Mouse (Mus musculus): ENCODE results near the gene Adora2a.
"Not testable (repeated sequence)": the region's sequence is repeated elsewhere in the genome, so short reads cannot be mapped to it uniquely, and the experiment has no call there.

The Adora2a gene

DNA sequence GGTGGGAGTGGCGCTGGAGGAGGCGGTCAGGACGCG lies at the start of gene Adora2a:
TSS of gene Adora2a (plus strand) at position 6 of the 36 bp plus-strand sequence.
- DNase-seq (ENCODE audit: low read depth, low spot score): no peak

DNA sequence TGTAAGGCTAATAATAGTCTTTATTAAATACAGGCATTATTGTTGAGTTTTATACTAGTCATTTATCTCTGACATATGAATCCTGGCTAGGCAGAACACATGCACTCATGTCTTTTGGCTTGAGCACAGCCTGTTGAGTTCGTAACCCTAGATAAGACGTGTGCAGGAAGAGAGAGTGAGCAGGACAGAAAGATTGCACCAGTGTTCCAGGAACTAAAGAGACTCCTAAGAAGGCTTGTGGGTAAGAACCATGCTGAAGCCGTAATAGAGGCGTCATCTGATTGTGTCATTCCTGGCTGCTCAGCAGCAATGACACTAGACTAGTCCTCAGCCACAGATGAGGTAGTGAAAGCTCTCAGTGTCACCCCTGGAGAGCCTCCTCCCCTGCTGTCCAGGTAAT lies 43.7 kb upstream of the Adora2a start:
- DNase-seq (ENCODE audit: low read depth, low spot score): no peak

DNA sequence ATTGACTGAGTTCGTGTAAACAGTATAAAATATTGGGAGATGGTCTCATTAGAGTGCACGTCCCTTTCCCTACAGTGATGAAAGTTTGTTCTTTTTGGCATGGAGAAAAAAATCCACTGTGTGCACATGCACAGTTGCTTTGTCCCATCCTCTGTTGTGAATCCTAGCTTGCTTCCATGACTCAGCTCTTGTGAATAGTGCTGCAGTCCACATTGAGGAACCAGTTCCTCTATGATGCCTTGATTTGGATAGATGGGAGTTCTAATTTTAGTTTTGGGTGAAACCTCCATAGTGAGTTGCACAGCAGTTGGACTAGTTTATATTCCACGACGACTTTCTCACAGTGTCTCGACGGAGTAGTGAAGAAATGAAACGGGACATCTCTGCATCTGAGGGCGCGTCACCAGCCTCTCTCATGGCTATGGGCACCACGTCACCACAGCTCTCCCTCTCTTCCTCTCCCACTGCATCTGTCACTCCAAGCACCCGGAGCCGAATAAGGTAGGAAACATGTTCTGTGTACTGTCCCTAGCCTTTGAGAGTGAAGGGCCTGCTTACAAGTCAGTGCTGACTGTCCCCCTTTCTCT lies 40.2 kb upstream of the Adora2a start:
- no peak for DNase-seq (ENCODE audit: low read depth, low spot score)

DNA sequence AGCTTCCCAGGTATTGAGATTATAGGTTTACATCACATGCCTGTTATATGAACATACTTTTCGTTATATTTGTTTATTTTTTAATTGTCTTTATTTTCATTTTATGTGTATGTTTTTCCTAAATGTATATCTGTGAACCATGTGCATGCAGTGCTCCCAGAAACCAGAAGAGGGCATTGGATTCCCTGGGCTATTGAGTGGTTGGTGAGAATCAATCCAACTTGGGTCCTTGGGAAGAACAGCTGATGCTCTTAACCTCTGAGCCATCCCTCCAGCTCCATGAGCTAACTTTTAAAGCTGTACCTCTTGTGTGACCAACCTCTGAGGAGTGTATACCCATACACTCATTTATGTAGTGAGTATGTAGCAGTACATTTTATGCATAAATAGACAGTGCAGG lies 39.2 kb upstream of the Adora2a start:
- no peak for DNase-seq (ENCODE audit: low read depth, low spot score)

DNA sequence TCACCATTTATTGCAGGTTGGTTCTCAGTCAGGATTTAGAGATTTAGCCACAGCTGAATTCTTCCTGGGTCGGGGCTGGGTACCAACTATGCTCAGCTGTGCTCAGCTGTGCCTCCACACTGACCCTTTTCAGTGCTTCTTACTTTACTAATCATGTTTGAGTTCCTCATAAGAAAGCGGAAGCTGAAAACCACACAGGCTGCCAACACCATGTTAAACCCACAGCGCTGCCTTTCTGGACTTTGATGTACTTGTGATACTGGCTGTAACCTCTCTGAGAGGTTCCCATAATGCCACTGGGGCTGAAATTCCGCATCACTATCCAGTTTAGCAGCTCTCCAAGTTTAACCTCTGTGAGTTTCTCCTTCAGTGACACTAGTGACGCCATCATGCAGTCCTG lies 34.0 kb upstream of the Adora2a start:
- DNase-seq (ENCODE audit: low read depth, low spot score): no peak

DNA sequence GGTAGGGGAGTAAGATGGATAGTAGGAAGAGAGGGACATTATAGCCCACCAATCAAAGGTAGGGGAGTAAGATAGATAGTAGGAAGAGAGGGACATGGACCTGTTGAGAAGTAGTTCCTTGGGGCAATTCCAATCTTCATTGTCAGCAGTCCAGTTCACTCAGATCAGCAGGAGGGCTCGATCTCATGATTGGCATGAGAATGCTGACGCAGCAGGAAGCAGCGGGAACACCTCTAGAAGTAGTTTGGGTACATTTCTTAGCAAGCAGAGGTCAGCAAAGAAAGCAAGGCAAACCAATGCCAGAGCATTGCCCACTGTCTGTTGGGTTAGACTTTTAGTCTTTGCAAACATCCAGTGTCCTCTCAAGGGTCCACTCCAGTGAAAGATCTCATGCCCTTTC lies 32.9 kb upstream of the Adora2a start:
- DNase-seq (ENCODE audit: low read depth, low spot score): no peak

DNA sequence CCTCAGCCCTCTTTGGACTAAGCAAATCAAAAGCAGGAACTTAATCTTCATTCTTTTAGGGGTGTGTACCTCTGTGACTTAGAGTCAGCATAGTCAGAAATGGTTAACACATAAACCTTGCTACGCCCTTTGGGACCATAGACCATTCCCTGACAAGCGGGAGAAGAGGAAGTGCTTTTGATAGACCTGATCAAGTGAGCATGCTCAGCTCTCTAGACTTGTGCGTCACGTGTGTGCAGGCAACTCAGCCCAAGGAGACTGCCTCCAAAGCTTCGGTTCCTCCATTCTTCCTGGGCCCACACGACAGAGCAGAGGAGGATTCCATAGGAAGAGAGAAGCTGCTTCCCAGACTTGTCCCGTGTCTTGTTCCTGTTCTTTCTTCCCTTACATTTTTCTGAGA lies 28.1 kb upstream of the Adora2a start:
- no peak for DNase-seq (ENCODE audit: low read depth, low spot score)

DNA sequence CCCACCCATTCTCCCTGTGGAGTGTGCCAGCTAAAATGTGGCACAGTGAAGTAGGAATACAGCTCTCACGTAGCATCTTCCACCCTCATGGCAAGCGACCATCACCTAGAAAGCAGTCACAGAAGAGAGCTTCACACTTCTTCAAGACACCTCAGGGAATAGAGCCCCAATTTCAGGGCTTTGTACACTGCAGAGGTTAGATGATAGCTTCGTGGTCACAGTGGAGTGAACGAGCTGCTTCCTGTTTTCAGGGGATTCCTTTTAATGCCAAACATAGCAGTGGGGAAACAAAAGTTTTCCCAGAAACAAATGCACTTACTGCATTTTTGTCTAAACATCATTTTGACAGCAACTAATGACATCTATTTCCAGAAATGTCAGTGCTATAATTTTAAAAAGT lies 27.3 kb upstream of the Adora2a start:
- no peak for DNase-seq (ENCODE audit: low read depth, low spot score)

DNA sequence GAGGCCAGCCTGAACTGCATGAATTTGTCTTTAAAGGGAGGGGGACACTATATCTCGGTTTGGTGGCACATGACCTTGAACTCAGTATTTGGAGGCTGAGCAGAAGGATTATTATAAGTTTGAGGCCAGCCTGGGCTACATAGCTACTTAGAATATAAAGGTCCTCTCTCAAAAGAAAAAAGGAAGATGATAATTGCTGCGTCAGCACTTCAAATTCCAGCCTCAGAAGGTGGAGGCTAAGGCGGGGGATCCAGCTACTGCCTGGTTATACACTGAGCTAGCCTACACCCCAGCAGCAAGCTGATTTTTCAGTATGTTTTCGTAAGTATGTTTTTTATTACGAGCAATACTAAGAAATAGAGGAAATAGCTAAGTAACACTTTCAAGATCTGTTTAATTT lies 26.0 kb upstream of the Adora2a start:
- no peak for DNase-seq (ENCODE audit: low read depth, low spot score)

DNA sequence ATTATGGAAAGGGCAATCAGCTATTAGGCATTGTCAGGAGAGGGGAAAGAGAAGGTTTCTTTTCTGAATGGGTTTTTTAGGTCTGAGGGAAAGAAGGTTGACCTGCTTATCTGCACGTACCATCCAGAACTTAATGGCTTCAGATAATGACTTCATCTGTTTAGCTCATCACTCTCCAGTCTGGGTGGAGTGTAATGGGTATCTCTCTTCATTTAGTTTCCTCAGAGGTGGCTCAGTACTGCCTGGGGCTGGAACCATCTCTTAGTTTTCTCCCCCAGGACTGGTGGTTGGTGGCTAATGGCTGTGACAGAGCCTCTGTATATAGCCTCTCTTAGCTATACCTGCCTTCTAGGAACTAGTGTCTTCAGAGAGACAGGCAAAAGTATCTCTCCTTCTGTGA lies 25.3 kb upstream of the Adora2a start:
- no peak for DNase-seq (ENCODE audit: low read depth, low spot score)

DNA sequence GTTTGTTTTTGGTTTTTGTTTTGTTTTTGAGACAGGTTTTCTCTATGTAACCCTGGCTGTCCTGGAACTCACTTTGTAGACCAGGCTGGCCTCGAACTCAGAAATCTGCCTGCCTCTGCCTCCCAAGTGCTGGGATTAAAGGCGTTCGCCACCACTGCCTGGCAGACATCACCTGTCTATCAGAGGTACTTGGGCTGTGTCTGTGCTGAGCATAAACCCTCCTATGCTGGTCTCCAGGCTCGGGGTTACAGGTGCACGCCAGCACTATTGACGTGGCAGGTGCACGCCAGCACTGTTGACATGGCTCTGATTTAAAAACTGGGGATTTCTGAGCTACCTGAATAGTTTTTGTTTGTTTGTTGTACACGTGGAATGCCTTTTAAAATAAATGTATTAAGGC lies 24.5 kb upstream of the Adora2a start:
- DNase-seq (ENCODE audit: low read depth, low spot score): not testable (repeated sequence)

DNA sequence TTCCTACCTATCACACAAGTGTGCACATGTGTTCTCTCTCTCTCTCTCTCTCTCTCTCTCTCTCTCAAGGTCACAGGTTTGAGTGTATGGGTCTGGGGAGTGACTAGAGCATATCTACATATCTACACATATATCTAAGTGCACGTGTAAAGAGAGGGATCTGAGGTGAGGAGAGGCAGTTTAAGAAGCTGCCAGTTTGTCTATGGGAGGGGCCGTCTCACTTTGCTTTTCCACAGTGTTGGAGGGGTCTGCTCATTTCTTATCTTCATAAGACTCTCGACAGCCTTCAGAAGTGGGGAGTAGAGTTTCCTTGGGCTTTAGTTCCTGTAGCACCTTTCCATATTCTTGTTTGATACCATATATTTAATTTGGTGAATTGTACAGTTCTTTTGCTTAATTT lies 23.4 kb upstream of the Adora2a start:
- no peak for DNase-seq (ENCODE audit: low read depth, low spot score)

DNA sequence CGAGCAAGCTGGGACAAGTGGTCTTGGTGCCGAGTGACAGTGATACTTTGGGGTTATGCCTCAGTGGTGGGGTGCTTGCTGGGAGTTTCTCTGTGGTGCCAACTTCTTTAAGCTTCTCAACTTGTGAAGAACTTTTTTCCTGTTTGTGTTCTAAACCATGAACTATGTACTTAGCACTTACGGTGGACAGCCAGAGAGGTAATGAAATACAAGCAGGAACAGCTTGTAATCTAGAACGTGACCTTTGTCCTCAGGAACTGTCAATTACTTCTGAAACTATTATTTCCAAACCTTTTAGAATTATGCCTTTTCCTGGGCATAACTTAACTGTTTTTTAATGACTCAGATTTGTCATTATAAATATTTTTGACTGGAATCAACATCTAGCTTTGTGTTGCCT lies 22.3 kb upstream of the Adora2a start:
- no peak for DNase-seq (ENCODE audit: low read depth, low spot score)

DNA sequence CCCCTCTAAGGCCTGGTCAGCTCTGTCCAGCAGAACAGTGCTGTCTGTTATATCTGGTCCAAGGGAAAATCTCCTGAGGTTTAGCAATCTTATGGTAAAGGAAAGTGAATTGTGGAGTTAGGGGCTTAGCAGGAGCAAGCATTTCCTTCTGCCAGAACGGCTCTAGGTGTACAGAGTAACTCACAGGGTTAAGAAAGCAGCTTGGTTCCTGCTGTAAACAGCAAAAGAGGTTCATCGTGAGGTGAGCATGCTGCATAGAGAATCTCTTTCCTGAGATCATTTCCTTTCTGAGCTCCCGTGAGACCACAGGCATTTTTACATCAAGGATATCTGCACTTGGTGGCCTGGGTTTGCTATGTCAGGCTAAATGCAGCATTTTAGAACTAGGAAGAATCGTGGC lies 21.8 kb upstream of the Adora2a start:
- no peak for DNase-seq (ENCODE audit: low read depth, low spot score)

DNA sequence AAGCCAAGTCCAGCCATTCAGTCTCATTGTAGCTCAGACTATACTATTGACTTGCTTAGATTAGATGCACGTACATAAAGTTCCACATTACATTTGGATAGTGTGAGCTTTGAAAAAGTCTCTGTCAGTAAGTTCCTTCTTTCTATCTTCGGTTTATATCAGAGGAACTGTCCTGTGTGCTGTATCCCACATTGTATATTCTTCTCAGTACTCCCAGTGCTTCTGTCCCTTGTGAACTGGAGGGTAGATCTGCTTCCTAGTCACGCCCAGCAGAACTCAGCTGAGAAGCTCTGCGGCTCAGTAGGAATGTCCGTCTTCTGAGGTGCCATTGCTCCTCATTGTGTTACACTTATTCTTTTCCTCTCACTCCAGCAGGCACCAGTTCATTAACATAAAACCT lies 18.1 kb upstream of the Adora2a start:
- DNase-seq (ENCODE audit: low read depth, low spot score): no peak

DNA sequence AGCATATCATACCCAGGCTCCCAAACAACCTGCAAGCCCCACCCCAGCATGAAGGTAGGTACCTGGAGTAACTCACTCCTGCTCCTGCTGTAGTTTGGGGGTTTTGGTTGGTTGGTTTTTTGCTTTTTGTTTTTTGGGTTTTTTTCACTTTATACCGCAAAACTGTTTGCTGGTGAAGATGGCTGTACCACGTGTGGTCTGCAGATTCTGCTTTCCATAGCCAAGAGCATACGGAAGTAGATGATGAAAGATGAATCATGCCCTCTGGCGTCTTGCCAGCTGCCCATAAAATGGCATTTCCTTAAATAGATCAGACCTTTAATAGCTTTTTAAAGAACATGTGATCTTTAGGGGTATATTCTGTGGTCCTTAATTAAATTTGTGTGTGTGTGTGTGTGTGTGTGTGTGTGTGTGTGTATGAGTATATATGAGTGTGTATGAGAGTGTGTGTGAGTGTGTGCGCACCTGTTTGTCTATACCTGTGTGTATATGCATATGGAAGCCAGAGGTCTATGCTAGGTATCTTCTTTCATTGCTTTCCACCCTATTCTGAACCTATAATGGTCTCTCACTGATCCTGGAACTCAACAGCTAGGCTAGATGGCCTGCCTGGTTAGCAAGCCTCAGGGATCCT lies 16.8 kb upstream of the Adora2a start:
- DNase-seq (ENCODE audit: low read depth, low spot score): no peak

DNA sequence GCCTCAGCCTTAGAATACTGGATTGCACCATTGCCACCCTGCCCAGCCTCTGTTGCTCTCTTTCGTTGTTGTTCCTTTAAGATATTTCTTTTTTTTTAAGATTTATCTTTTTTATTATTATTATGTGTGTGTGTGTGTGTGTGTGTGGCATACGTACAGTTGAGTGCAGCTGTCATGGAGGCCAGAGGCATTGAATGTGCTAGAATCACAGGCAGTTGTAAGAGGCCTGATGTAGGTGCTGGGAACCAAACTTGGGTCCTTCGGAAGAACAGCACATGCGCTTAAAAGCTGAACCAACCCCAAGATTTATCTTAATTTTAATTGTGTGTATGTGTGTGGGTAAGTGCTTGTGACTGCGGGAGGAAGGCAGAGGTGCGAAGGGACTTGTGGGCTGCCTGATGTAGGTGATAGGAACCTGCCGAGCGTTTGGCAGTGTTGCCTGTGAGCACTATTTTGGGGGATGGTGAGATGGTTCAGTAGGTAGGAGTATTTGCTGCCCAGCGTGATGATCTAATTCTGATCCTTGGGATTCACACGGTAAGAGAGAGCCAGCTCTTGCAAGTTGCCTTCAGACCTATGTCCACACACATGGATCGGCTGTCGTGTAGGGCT lies 15.4 kb upstream of the Adora2a start:
- DNase-seq (ENCODE audit: low read depth, low spot score): no peak

DNA sequence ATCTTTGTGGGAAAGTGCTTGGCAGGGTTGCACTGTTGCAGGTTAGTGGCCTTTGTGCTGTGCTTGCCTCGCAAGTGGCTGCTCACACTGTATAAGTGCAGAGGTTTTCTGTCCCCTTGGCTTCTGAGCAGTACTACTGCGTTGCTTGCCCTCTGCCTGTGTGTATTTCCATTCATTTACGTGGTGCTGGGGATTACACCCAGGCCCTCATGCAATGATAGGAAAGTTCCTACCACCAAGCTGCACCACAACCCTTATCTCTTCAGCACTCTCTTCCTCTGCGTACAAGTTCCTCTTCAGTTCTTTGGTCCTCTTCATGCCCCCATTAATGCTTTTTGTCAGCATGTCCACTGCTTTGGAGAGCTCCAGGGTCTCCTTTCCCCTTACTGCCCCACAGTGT lies 14.7 kb upstream of the Adora2a start:
- DNase-seq (ENCODE audit: low read depth, low spot score): no peak

DNA sequence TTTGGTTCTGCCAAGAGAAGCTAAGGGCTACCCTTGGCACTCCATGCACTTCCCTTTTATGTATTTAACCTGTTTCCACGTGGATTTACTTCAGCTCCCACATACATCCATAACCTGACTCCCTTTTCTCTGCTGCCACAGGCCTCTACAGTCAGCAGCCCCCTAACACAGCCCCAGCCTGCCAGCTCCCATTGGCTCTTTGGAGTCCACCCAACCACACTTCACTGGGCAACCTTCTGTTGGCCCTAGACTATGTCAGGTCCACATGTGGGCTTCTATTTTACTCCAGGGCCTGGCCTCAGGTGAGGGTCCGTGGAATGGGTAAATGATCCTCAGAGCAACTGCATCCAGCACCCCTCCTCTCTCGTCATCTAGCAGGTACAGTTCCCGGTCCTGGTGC lies 14.1 kb upstream of the Adora2a start:
- DNase-seq (ENCODE audit: low read depth, low spot score): no peak

DNA sequence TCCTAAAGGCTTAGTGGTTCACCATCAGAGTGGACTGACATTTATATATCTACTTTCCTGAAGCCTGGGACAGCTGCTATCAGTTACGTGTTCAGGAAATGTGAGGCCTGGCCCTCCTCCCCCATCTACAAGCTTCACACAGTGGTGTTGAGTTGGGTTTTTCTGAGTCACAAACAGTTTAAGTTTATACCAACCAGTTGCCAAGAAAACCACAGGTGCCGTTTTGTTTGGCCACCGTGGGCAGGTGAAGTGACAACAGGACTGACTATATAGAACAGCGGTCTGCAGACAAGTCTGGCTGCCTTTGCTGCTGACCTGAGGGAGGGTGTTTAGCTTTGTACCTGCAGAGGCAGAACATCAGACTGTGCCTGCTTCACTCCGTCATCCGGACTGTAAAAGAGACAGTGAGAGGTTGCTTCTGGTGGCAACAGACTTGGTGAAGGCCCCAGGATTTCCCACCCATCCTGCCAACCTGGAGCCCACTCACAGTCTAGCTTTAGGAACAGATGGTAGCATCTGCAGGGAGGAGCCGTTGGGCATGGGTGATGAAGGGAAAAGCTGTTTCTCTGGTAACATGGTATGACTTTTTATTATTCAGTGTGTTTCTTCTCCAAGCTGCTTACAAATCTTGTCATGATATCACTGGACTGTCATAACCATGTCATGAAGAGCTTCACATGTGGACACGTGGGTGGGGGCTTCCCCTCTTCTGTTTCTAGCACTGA lies 13.2 kb upstream of the Adora2a start:
- peak; percentile 84 for DNase-seq (ENCODE audit: low read depth, low spot score)

DNA sequence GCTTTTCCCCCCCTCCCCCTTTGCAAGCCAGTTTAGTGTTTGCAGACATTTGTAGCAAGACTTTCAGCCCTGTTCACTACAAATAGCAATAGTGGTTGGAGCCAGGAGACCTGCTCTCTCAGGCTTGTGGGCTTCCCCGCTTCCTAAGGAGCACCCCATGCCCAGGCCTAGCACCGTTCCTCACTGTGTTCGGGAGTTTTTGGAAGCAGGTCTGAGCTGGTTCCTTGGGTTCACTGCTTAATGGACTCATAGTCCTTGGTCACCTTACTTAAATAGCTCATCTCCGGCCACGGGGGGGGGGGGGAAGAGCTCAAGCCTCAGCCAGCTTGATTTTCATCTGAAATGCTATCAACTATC lies 12.7 kb upstream of the Adora2a start:
- no peak for DNase-seq (ENCODE audit: low read depth, low spot score)

DNA sequence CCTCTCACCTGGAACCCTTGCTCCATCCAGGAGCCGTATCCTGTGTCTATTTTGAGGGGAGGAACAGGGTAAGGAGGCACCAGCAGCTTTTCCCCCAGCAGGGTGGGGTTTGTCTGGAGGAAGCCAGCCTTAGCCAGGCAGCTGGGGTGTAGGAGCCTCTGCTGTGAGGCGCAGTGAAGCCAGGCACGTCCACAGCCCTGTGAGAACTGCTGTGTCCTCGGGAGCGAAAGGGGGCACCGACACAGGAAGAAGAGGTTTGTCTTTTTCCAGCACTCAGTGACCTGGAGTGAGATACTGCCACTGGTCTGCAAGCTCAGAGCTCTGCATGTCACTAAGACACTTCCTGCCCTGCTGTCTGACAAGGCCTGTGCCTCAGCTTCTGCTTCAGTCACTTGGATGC lies 12.3 kb upstream of the Adora2a start:
- no peak for DNase-seq (ENCODE audit: low read depth, low spot score)

DNA sequence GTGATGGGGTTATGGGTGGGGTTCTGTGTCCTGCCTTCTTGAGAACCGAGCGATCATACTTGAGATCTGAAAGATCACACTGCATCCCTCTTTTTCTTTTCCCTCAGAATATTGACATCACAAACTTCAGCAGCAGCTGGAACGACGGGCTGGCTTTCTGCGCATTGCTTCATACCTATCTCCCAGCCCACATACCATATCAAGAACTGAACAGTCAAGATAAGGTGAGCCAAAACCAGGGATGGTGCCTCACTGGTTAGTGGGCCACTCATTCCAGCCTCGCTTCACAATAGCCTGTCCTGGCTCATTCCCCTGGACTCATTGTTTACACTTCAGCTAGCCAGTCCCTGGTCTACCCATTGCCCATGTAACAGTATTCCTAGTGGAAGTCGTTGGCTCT lies 9.5 kb upstream of the Adora2a start:
- no peak for DNase-seq (ENCODE audit: low read depth, low spot score)

DNA sequence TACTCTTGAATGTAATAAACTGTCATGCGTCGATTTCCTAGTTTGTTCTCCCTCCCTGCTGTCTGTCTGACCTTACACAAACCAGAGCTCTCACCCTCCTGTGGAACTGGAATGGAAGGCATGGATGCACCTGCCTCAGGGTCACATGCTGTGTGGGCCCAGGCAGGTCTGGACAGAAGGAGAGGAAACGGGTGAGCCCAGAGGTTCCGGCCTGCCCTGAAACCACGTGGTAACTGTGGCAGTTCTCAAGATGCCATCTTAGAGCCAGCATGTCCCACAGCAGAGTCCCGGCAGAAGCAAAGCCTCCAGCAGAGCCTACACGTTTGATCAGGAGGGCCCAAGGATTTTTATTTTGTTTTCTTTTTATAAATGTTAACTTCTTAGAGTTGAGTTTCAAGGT lies 4.3 kb upstream of the Adora2a start:
- DNase-seq (ENCODE audit: low read depth, low spot score): no peak
